Mouse (Mus musculus) urinary bladder, postnatal 10 days (tissue): ENCODE results near the gene Flnc.

Experiments used
- DNase-seq: peaks from one replicate; pipeline ENCODE4 v3.0.0; 2022; ENCODE audit warnings: low spot score

Gene Flnc

GRCm38 (mm10) chr6:29432156-29432555 lies 900 bp upstream of the Flnc start:
- no peak for DNase-seq

GRCm38 (mm10) chr6:29432676-29433037 lies 399 bp upstream of the Flnc start:
- no peak for DNase-seq

GRCm38 (mm10) chr6:29433804-29434795 lies 1.0 kb downstream of the Flnc start:
- no peak for DNase-seq

DNA sequence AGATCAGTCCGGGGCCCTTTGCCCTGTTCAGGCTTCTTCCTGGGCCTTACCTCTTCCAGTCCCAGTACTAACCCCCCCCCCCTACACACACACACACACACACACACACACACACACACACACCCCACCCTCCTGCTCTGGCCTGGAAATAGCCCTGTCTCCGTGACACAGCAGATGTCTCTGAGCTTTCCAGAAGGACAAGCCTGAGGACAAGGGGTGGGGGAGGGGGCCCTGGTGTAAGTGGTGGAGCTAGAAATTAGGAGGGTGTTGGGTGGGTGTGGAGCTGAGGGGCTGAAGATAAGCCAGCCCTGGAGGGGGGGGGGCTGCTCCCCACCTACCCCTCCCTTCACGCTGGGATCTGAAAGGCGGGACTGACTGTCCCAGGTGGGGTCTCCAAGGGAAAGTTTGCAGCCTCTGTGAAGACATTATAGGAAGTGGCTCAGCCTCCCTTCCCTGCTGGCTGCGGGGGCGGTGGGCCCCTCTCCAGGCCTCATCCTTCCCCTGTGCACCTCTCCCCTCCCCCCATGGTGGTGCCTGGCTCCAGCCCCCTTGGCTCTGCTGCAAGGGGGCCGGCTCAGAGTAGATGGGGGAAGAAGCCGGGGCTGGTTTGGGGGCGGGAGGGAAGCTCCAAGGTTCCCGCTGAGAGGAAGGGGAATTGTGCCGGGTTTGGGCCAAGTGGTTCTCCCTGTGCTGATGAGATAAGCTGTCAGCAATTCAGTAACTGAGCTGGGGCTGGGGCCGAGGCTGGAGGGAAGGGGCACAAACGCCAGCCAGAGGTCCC lies 2.0 kb downstream of the Flnc start:
- DNase-seq: no peak

DNA sequence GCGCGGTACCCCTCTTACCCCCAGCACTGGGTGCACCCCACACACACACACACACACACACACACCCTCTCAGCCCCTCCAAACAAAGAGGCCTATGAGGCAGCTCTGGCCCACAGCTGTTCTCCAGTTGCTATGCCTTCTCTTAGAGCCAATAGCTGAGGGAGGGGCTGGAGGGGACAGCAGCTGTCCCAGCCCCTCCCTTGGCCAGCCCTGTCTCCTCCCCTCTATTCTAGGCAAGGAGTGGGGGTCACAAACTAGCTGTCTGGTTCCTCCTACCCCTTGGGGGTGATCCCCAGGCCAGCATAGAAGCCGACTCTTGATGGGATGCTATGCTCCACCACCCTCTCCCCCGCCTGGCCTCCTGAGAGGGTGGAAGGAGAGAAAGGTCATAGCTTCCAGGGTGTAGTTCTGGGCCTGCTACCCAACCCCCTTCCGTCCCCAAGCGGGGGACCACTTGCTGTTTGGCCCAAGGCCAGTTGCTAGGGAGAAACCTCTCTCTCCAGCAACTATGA lies 2.9 kb downstream of the Flnc start:
- DNase-seq: no peak

- no peak for DNase-seq
These were observed 3.4 kb downstream of the Flnc start for GRCm38 (mm10) chr6:29436461-29436934.

DNA sequence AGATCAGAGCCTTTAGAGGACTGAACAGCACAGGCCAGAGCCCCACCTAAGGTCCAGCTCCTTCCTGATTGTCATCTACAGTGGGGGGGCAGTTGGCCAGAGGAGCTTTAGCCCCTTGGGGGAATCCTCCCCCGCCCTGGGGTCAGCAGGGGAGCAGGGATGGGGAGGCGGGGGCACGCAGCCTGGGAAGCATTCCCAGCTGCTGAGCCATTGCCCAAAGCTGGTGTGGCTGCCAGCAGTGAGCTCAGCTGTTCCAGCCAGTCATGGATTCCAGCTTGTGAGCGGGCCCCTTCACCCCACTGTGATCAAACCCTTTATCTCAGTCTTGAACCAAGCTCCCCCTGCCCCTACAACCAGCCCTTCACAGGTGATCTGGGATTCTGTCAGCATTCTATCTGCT lies 6.2 kb downstream of the Flnc start:
- DNase-seq: no peak

DNA sequence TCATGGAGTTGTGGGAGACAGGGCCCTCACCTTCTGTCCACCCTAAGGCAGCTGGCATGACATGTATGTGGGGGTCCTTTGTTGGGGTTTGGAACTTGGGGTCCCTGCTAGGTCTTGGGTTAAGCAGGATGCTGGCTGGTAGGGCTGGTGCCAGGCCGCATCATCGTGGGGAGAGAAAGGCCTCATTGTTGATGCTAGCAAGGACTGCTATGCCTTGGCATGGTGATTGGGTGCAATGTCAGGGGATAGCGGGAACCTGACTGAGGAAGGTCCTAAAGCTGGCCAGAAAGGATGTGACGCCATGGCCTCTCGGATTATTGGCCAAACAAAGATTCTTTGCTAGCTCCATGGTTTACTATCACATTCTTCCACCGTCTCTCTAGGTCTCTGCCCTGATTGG lies 6.7 kb downstream of the Flnc start:
- no peak for DNase-seq

GRCm38 (mm10) chr6:29444773-29445172 lies 11.7 kb downstream of the Flnc start:
- DNase-seq: no peak

GRCm38 (mm10) chr6:29445354-29445753 lies 12.3 kb downstream of the Flnc start:
- no peak for DNase-seq

GRCm38 (mm10) chr6:29449858-29450257 lies 16.8 kb downstream of the Flnc start:
- DNase-seq: no peak

DNA sequence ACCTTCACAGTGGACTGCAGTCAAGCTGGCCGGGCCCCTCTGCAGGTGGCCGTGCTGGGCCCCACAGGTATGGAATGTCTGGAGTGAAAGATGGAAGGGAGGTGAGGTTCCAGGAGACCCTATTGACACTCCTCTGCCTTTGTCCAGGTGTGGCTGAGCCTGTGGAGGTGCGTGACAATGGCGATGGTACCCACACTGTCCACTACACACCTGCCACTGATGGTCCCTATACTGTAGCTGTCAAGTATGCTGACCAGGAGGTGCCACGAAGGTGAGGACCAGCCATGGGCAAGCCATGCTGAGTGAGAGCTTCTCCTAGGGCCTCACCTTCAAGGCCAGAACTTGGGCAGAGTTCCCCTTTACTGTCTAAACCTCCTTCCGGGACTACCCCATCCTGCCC lies 17.6 kb downstream of the Flnc start:
- no peak for DNase-seq

GRCm38 (mm10) chr6:29461502-29461901 lies 28.4 kb downstream of the Flnc start:
- DNase-seq: no peak

GRCm38 (mm10) chr6:29463388-29463787 lies 30.3 kb downstream of the Flnc start:
- no peak for DNase-seq

- peak; percentile 74 for DNase-seq
These were observed 34.7 kb downstream of the Flnc start, which contains the start of gene Atp6v1f for GRCm38 (mm10) chr6:29467583-29468354. TSS of gene Atp6v1f (plus strand) at chr6:29467718.

DNA sequence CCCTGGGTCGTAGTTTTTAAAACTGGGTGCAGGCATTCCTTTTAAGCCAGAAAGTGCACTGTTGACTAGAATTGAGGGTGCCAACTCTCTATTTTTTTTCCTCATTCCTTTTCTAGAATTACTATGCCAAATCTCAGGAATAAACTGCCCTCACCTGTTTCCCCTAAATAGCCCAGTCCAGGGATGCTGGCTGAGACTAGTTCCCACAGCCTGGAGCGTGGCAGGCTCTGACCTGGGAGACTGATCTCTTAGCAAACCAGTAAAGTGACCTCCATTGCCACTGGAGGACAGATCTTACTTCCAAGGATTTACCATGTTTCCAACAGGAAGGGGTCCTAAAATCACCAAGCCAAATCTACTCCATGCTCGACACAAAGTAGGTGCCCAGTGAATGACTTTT lies 35.8 kb downstream of the Flnc start:
- no peak for DNase-seq

GRCm38 (mm10) chr6:29471137-29471536 lies 38.1 kb downstream of the Flnc start, which contains the start of gene Atp6v1fnb:
TSS of gene Atp6v1fnb (plus strand) at chr6:29471437.
- DNase-seq: no peak

- no peak for DNase-seq
These were observed 41.1 kb downstream of the Flnc start for GRCm38 (mm10) chr6:29473941-29474691.

GRCm38 (mm10) chr6:29474736-29475135 lies 41.7 kb downstream of the Flnc start:
- DNase-seq: no peak

DNA sequence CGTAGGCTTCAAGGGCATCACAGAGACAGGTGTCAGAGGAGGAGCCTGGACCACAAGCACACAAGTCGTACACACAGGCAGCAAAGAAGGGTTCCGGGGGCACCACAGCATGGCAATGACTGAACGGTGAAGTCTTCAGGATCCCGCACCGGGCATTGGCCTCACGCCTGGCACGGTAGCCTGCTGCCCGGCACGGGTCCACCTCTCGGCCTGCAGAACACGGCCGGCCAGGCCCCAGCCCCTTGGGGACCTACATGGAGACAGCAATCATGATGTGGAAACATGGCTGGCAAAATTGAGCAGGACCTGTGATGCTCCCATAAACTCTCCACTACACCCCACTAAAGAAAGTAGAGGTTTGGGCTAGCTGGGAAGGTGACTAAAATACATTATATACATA lies 49.6 kb downstream of the Flnc start:
- DNase-seq: no peak
